Mouse (Mus musculus) gastrocnemius, postnatal 4 days (tissue): ENCODE results near the gene Glb1. TPM values are rescaled to one million over a fixed set of nuclear protein-coding genes. Genes with fewer than 3 reads are reported as not detected.

Experiments
- DNase-seq, 2 experiments: peaks; one replicate each; pipeline ENCODE4 v3.0.0; 2021 to 2022; ENCODE audit warnings: low spot score in 2 of 2, mixed read lengths in 2 of 2
- total RNA-seq, 2 experiments: library from RNA; stranded (reverse); gene quantifications; 2 replicates each; pipeline ENCODE4 v1.2.3; 2021

Glb1 gene
- total RNA-seq, 2 experiments from 2014 or later = 16.3 to 20.1 TPM

GRCm38 (mm10) chr9:114440548-114440947 lies 39.7 kb downstream of the Glb1 start:
- no peak for DNase-seq

DNA sequence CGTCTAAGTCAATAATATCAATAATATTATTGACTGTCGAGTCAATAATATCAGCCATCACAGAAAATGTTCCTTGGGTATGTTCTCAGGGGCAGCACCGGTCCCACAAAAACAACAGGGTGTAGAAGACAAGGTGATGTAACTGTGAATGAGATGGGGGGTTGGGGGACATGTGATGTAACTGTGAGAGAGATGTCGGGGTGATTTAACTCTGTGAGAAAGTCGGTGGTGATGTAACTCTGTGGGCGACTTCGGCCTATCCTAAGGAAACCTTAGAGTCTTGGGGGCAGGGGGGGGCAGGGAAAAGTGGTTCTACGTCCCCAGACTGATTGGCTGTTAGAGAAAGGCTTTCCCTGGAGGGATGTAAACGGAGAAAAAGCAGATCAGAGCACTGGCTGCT lies 41.3 kb downstream of the Glb1 start:
- DNase-seq = no peak

DNA sequence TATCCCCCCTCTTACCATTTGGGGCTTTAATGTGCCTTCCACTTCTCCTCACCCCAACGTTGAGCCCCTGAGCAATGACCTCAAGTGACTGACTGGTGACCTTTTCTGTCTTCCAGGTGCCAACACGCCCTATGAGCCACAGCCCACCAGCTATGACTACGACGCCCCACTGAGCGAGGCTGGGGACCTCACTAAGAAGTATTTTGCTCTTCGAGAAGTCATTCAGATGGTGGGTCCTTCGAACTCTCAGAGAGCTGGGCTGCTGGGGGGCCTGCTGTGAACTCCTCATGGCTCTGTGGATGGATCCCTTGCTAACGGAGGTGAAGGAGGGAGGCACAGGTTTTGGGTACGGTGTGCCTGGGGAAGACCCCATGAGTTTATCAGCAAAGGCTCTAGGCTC lies 42.0 kb downstream of the Glb1 start:
- no peak for DNase-seq

DNA sequence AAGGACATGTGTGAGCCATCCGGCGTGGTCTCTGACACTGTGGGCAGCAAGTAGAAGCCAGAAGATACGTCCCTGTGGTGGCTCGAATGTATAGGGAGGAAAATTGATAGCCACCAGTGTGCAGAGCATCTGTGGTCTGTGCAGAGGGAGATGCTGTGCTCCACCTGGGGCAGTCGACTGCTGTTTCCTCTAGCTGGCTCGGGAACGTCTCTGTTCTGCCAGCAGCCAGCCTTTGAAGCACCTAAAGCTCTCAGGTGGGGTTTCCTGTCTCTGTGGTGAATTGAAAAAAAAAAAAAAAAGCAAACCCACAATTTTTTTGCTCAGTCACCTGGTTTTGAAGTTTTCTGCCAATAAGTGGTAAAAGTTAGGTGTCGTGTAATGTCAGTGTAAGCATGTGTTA lies 42.5 kb downstream of the Glb1 start:
- DNase-seq = no peak

- no peak for DNase-seq
Observed at GRCm38 (mm10) chr9:114446887-114447286, 46.0 kb downstream of the Glb1 start.

- no peak for DNase-seq
Observed at GRCm38 (mm10) chr9:114448700-114449099, 47.8 kb downstream of the Glb1 start.

DNA sequence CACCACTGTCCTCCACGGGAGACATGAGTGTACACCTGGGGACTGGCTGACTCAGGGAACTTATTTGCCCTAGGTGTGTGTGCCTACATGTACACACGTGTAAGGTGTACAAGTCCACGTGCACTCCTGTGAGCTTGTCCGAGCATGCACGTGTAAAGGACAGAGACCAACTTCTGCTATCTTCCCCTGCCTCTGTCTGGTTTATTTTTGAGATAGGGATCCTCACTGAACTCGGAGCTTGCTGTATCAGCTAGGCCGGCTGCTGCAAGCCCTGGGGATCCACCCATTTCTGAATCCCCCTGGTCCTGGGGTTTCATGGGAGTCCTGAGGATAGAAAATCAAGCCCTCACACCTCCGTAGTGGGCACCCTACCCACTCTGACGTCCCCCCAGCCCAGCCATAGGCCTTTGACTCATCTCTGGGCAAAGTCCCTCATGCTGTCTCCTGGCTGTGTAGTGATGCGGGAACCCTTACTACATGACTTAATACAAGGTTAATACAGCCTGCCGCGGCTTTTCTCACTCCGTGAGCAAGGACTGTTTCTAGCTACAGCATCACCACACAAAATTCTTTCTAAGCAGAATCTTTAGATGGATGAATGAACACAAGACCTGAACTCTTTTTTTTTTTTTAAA lies 48.4 kb downstream of the Glb1 start:
- DNase-seq = no peak

DNA sequence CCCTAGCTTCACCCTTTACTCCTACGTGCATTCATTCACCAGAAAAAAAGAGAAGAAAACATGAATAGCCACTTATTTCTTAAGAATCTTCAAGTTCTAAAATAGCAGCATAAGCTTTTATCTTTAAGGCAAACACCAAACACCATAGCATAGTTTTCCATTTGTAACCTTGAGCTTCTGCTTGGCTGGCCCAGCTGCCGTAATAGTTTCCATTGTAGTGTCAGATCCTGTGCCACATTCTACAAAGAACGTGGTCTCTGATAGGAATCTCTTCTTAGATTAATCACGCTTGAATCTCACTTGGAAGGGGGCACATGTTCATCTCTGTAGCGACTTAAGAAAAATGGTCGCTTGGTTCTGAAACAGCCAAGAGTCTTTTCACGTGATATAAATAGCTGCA lies 50.7 kb downstream of the Glb1 start:
- no peak for DNase-seq

DNA sequence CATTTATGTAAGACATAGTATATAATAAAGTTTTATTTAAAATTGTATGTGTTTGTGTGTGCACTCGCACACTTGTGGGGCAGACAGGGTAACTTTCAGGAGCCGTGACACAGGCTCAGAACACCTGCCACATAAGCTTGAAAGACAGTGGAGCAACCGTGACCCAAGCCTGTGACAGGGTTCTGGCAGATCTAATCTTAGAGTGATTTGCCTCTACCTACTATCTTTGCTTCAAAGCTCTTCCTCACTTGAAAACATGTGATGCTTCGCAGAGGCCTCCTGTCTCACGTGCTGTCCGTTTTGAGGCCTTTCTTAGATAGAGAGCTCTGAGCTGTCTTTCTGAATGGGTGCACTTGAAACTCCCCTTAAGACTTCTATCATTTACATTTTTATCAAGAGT lies 51.5 kb downstream of the Glb1 start:
- no peak for DNase-seq

DNA sequence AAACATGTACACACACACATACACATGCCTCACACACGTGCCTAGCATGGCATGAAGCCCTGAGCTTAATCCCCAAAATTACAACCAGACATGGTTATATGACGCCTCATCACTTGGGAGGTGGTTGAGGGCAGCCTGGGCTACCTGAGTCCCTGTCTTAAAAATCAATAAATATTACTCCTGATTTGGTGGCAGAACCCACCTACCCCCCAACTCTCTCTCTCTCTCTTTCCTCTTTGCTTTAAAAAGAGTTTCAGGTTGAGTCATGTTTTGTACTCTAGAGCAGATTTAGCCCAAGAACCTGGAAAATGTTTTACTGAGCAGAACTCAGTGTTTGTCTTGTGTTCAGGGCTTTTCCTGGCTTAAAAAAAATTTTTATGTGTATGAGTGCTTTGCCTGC lies 54.5 kb downstream of the Glb1 start:
- no peak for DNase-seq

DNA sequence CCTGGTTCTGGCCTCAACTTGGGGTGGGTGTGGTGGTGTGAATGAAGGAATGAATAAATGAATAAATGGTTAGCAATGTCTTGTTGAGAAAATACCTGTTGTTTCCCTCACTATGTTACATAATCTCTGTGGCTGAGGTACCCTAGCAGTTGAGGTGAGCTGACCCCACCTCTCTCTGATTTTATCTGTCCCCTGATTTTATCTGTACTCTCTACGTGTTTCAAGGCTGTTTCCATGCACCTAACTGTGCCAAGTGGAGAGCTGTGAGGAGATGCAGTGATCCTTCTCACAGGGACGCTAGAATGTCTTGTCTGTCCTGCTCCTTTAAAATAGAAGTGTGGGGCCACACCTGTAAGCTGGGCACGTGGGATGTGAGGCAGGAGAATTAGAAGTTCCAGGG lies 57.6 kb downstream of the Glb1 start:
- no peak for DNase-seq

DNA sequence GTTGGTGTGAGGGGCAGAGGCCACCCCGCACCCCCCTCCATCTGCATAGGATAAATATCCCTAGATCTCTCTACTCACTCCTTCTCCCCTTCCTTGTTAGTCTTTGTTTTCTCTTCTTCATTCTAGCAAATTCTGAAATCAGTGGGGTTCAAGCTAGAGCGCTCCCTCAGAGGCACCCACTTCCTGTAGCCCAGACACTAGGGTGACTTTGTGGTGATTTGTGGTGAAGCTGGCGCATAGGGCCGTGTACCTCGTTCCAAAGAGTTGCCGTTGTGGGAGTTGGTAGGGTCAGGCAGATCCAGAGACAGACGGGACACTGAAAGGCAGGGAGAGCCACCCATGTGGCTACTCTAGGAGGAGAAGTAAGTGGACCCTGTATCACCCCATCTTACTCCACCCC lies 61.7 kb downstream of the Glb1 start:
- no peak for DNase-seq

DNA sequence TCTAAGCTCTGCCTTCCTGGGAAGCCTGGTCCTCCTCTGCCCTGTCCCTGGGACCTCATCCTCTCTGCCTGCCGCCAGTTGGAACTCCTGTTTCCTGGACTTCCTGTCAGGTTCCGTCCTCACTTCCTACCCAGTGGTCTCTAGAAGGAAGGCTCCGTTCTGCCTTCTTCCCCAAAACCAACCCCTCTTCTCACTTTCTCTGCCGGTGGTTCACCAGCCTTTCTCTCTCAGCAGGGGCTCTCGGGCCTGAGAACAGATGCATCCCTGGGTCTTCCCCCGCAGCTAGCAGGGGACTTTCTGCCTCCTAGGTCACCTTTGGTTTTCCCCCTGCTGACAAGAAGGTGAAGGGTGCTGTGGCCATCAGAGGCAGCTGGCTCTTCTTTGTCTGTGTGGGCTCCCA lies 64.6 kb downstream of the Glb1 start:
- DNase-seq = no peak

- no peak for DNase-seq
Observed at GRCm38 (mm10) chr9:114466871-114467270, 66.0 kb downstream of the Glb1 start.

- no peak for DNase-seq
Observed at GRCm38 (mm10) chr9:114468217-114468616, 67.3 kb downstream of the Glb1 start.

- DNase-seq = no peak
Observed at GRCm38 (mm10) chr9:114468701-114469100, 67.8 kb downstream of the Glb1 start.

- DNase-seq = no peak
Observed at GRCm38 (mm10) chr9:114471892-114472291, 71.0 kb downstream of the Glb1 start.

DNA sequence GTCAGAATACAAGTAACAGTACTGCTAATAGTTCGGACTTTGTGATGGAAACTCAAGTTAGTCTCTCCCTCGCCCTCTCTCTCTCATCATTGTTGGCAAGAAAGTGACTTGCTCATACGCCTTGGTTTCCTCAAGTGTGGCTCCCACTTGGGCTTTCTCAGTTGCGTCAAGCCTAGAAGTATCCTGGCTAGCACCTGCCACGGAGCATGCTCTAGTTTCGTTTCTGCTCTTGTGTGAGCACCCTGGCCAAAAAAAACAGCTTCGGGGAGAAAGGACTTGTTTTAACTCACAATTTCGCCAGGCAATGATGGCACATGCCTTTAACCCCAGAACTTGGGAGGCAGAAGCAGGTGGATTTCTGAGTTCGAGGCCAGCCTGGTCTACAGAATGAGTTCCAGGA lies 76.1 kb downstream of the Glb1 start:
- no peak for DNase-seq

- DNase-seq = no peak
Observed at GRCm38 (mm10) chr9:114480940-114481339, 80.1 kb downstream of the Glb1 start.

DNA sequence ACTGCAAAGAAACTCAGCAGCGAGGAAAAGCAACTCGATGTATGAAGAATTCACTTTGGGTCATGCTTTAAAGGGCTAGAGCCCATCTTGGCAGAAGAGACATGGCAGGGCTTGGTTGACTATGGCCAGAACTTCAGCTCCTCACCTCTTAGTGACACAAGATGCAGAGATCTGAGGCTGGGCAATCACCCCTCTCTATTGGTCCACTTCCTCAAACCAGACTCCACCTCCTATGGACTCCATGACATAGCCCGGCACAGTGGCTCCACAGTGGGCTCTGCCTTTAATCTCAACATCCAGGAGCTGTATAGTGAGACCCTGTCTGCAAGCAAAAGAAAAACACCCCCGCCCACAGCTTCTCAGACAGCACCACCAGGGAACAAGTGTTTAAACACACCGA lies 83.9 kb downstream of the Glb1 start:
- no peak for DNase-seq

DNA sequence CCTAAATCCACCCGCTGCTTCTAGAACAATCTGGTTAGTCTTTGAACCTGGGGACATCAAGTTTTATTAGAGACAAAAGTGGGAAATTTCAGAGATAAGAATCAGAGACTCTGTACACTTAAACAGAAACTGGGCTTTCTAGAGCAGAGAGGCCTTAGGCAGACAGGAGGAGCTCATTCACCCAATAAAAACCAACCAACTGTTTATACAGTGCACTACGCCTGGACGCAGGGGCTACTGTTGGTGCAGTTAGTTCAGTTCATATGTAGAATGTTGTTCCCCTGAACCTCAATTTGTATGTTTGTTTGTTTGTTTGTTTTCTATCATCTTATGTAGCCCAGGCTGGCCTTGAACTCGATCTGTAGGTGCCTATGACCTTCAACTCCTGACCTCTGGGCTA lies 85.9 kb downstream of the Glb1 start:
- no peak for DNase-seq

GRCm38 (mm10) chr9:114487481-114488258 lies 86.8 kb downstream of the Glb1 start:
- DNase-seq = no peak

DNA sequence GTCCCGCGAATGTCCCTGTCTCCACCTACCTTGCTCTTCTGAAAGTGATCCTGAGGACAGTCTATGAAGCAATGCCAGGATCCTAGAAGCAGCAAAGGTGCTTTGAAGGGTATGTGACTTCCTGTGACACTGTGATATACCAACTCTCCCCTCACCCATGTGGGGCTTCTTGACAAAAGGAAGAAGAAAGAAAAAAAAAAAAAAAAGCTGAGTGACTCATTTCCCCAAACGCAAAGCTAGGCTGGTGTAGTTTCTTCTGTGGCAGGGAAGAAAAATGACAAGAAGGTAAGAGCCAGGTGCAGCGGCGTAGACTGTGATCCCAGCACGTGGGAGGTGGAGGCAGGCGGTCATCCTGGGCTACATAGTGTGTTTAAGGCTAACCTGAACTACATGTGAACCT lies 95.6 kb downstream of the Glb1 start:
- no peak for DNase-seq
